Mouse (Mus musculus): ENCODE results near the gene Egfr.

GRCm38 (mm10) chr11:16767984-16768383 lies 16.0 kb downstream of the Egfr start:
- no peak for TF ChIP-seq CTCF (IDR thresholded peaks at IDR 0.05; ENCODE audit: insufficient read depth, low read length)
- no peak for TF ChIP-seq POLR2A (IDR thresholded peaks at IDR 0.05; ENCODE audit: borderline replicate concordance, extremely low read depth, low read depth, low read length)

Measured in lung, adult 2 months (tissue).